Mouse (Mus musculus) liver, adult 2 months (tissue): ENCODE measurements around the gene Ubr4.

Experiments used
- CTCF ChIP-seq: fragments of 200-500 bp; IDR thresholded peaks from 2 replicates; pipeline ENCODE4 v1.5.1; 2011; ENCODE audit warnings: low read depth, low read length, control low read depth
- POLR2A ChIP-seq: fragments of 200-500 bp; IDR thresholded peaks from 2 replicates; pipeline ENCODE4 v1.6.1; 2011; ENCODE audit warnings: low read length, control low read depth; ENCODE audit not compliant: insufficient read depth; ENCODE audit errors: extremely low read depth

DNA sequence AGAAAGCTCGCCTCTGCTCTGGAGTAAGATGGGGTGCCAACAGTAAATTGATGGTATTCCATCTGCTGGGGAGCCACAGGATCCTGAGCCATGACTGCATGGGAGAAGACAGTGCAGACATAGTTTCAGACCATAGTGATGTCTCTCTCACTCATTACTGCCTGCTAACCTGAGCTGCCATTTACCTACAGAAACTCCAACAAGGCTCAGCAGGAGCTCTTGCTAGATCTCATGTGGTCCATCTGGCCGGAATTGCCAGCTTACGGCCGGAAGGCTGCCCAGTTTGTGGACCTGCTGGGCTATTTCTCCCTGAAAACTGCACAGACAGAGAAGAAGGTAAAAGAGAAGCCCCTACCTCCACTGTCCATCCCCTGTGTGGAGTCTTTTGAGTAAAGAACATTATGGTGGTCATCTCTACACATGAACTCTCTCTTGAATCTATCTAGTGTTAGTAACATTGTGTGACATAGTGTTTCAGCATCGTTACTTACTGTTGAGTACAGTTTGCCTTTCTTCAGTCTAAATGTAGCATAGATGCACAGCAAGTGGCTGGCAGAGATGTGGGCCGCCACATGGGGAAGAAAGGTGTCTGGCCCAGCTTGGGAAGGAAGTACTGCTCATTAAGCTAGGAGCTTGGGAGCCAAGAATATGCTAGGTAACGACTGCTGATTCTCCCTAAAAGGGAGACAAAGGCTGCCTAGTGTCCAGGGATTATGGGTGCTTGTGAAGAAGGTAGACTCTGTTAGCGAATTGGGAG lies 100.7 kb downstream of the Ubr4 start:
- no peak for TF ChIP-seq CTCF
- TF ChIP-seq POLR2A, result no peak
